Mouse (Mus musculus): ENCODE data around the gene Rora.

GRCm38 (mm10) chr9:69390631-69391030 lies 737.0 kb downstream of the Rora start:
- TF ChIP-seq CTCF (IDR thresholded peaks at IDR 0.05; ENCODE audit: low read depth) (no peak), EP300 (optimal IDR thresholded peaks at IDR 0.05) (no peak)

Measured in stomach, postnatal 0 days (tissue).